Mouse (Mus musculus): ENCODE measurements at regions not wholly inside any gene's neighbourhood (a gene's known extent, or its start where the extent isn't known, plus 50 kb on each side); places are given as distances from the start of the nearest gene placed in this dataset.

GRCm38 (mm10) chr12:43851264-43852009, 358.7 kb downstream of the Dnajb9 start:
- H3K27ac ChIP-seq (ENCODE audit: insufficient read depth, low read depth, low read length, poor library complexity, severe bottlenecking): no peak overlapping the region
- no peaks in the 10 kb centered on the region for H3K9me3 ChIP-seq (ENCODE audit: control insufficient read depth, insufficient read depth, low read depth, low read length)
- TF ChIP-seq HCFC1 (IDR thresholded peaks at IDR 0.05; ENCODE audit: borderline replicate concordance, insufficient read depth, low read length) (no peak), ZNF384 (IDR thresholded peaks at IDR 0.05; ENCODE audit: low read depth, low read length) (no peak), MAFK (IDR thresholded peaks at IDR 0.05; ENCODE audit: insufficient read depth, low read depth, low read length) (no peak), CHD2 (IDR thresholded peaks at IDR 0.05; ENCODE audit: low read depth, low read length) (no peak), ZC3H11A (IDR thresholded peaks at IDR 0.05; ENCODE audit: borderline replicate concordance, low read depth, low read length) (no peak)
- in situ Hi-C loops (cut with MboI; ENCODE audit: low sequenced_read_pairs in 2 of 2, unreplicated experiment in 2 of 2): no loop called here
- H3K4me1 ChIP-seq (ENCODE audit: control insufficient read depth in 2 of 2, insufficient read depth in 2 of 2, low read length in 2 of 2, poor library complexity in 1 of 2): no peaks in the 10 kb centered on the region
- H3K9ac ChIP-seq (ENCODE audit: insufficient read depth, low read depth, low read length, poor library complexity, severe bottlenecking): no peak overlapping the region
- no peaks in the 10 kb centered on the region for H3K36me3 ChIP-seq (ENCODE audit: control insufficient read depth, insufficient read depth, low read length, poor library complexity, severe bottlenecking)
- H3K4me3 ChIP-seq (ENCODE audit: insufficient read depth in 1 of 2, low read depth in 1 of 2, low read length in 2 of 2, poor library complexity in 1 of 2, severe bottlenecking in 1 of 2): no peak overlapping the region
- no peak for DNase-seq (ENCODE audit: low read depth, low spot score)

GRCm38 (mm10) chr12:43843907-43844537, 366.1 kb downstream of the Dnajb9 start:
- DNase-seq (ENCODE audit: low read depth, low spot score): no peak
- TF ChIP-seq ZC3H11A (IDR thresholded peaks at IDR 0.05; ENCODE audit: borderline replicate concordance, low read depth, low read length): no peak
- TF ChIP-seq MAFK (IDR thresholded peaks at IDR 0.05; ENCODE audit: insufficient read depth, low read depth, low read length): no peak
- TF ChIP-seq ZNF384 (IDR thresholded peaks at IDR 0.05; ENCODE audit: low read depth, low read length): no peak
- no peak for TF ChIP-seq HCFC1 (IDR thresholded peaks at IDR 0.05; ENCODE audit: borderline replicate concordance, insufficient read depth, low read length)
- no peak for TF ChIP-seq CHD2 (IDR thresholded peaks at IDR 0.05; ENCODE audit: low read depth, low read length)
- Histone ChIP-seq H3K4me1 (ENCODE audit: control insufficient read depth in 2 of 2, insufficient read depth in 2 of 2, low read length in 2 of 2, poor library complexity in 1 of 2) (no peaks in the 10 kb centered on the region), H3K4me3 (ENCODE audit: insufficient read depth in 1 of 2, low read depth in 1 of 2, low read length in 2 of 2, poor library complexity in 1 of 2, severe bottlenecking in 1 of 2) (no peak overlapping the region), H3K36me3 (ENCODE audit: control insufficient read depth, insufficient read depth, low read length, poor library complexity, severe bottlenecking) (no peaks in the 10 kb centered on the region), H3K9ac (ENCODE audit: insufficient read depth, low read depth, low read length, poor library complexity, severe bottlenecking) (no peak overlapping the region), H3K9me3 (ENCODE audit: control insufficient read depth, insufficient read depth, low read depth, low read length) (no peaks in the 10 kb centered on the region), H3K27ac (ENCODE audit: insufficient read depth, low read depth, low read length, poor library complexity, severe bottlenecking) (no peak overlapping the region)
- in situ Hi-C loops (cut with MboI; ENCODE audit: low sequenced_read_pairs in 2 of 2, unreplicated experiment in 2 of 2): no loop called here

DNA sequence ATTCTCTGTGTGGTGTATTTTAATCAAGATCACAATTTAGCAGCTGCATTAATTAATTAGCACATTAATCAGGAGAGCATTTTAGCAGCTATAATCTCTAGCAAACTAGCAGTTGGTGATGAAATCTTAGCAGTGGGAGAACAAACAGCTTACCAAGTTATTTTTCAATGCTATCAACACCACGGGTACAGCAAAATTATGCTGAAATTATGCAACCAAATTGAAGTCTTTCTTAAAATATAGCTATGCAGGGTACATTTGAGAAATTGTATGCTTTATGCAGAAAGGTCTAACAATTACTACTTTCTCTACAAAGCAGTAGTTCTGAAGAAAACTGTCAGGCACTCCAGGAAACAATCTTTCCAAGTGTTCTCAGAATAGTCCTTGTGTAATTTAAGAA, 378.1 kb downstream of the Dnajb9 start:
- H3K4me3 ChIP-seq (ENCODE audit: insufficient read depth in 1 of 2, low read depth in 1 of 2, low read length in 2 of 2, poor library complexity in 1 of 2, severe bottlenecking in 1 of 2): no peak overlapping the region
- H3K27ac ChIP-seq (ENCODE audit: insufficient read depth, low read depth, low read length, poor library complexity, severe bottlenecking): no peak overlapping the region
- no peaks in the 10 kb centered on the region for H3K36me3 ChIP-seq (ENCODE audit: control insufficient read depth, insufficient read depth, low read length, poor library complexity, severe bottlenecking)
- no peak for DNase-seq (ENCODE audit: low read depth, low spot score)
- H3K9ac ChIP-seq (ENCODE audit: insufficient read depth, low read depth, low read length, poor library complexity, severe bottlenecking): no peak overlapping the region
- H3K4me1 ChIP-seq (ENCODE audit: control insufficient read depth in 2 of 2, insufficient read depth in 2 of 2, low read length in 2 of 2, poor library complexity in 1 of 2): no peaks in the 10 kb centered on the region
- in situ Hi-C loops (cut with MboI; ENCODE audit: low sequenced_read_pairs in 2 of 2, unreplicated experiment in 2 of 2): no loop called here
- no peaks in the 10 kb centered on the region for H3K9me3 ChIP-seq (ENCODE audit: control insufficient read depth, insufficient read depth, low read depth, low read length)
- TF ChIP-seq ZC3H11A (IDR thresholded peaks at IDR 0.05; ENCODE audit: borderline replicate concordance, low read depth, low read length): no peak
- TF ChIP-seq ZNF384 (IDR thresholded peaks at IDR 0.05; ENCODE audit: low read depth, low read length): no peak
- TF ChIP-seq HCFC1 (IDR thresholded peaks at IDR 0.05; ENCODE audit: borderline replicate concordance, insufficient read depth, low read length): no peak
- no peak for TF ChIP-seq MAFK (IDR thresholded peaks at IDR 0.05; ENCODE audit: insufficient read depth, low read depth, low read length)
- no peak for TF ChIP-seq CHD2 (IDR thresholded peaks at IDR 0.05; ENCODE audit: low read depth, low read length)

DNA sequence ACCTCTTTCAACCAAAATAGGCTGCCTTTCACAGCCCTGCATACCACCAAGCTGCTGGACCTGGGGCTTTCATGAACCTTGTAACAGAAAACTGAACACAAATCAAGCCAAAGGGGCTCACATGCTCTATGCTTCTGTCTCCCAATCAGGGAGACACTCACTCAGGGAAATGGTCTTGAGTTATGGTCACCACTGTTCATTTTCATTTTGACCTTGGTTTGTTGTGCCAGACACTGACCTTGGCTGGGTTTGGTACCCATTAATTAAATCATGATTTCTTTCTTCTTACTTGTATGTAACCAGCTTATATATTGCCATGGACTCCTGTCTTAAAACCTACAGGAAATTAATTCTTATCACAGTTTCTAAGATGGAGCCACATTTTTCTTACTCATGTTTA, 381.5 kb downstream of the Dnajb9 start:
- H3K27ac ChIP-seq (ENCODE audit: insufficient read depth, low read depth, low read length, poor library complexity, severe bottlenecking): no peak overlapping the region
- in situ Hi-C loops (cut with MboI; ENCODE audit: low sequenced_read_pairs in 2 of 2, unreplicated experiment in 2 of 2): no loop called here
- DNase-seq (ENCODE audit: low read depth, low spot score): no peak

More for the DNA sequence above, 381.5 kb downstream of the Dnajb9 start:
- no peaks in the 10 kb centered on the region for H3K4me1 ChIP-seq (ENCODE audit: control insufficient read depth in 2 of 2, insufficient read depth in 2 of 2, low read length in 2 of 2, poor library complexity in 1 of 2)
- no peak overlapping the region for H3K9ac ChIP-seq (ENCODE audit: insufficient read depth, low read depth, low read length, poor library complexity, severe bottlenecking)
- no peak overlapping the region for H3K4me3 ChIP-seq (ENCODE audit: insufficient read depth in 1 of 2, low read depth in 1 of 2, low read length in 2 of 2, poor library complexity in 1 of 2, severe bottlenecking in 1 of 2)
- TF ChIP-seq HCFC1 (IDR thresholded peaks at IDR 0.05; ENCODE audit: borderline replicate concordance, insufficient read depth, low read length): no peak
- TF ChIP-seq ZNF384 (IDR thresholded peaks at IDR 0.05; ENCODE audit: low read depth, low read length): no peak
- no peak for TF ChIP-seq CHD2 (IDR thresholded peaks at IDR 0.05; ENCODE audit: low read depth, low read length)
- no peak for TF ChIP-seq MAFK (IDR thresholded peaks at IDR 0.05; ENCODE audit: insufficient read depth, low read depth, low read length)
- no peak for TF ChIP-seq ZC3H11A (IDR thresholded peaks at IDR 0.05; ENCODE audit: borderline replicate concordance, low read depth, low read length)
- H3K9me3 ChIP-seq (ENCODE audit: control insufficient read depth, insufficient read depth, low read depth, low read length): no peaks in the 10 kb centered on the region
- no peaks in the 10 kb centered on the region for H3K36me3 ChIP-seq (ENCODE audit: control insufficient read depth, insufficient read depth, low read length, poor library complexity, severe bottlenecking)
